Comparison of ENCODE assay signal across 15 mouse cellular contexts in the genomic region with DNA sequence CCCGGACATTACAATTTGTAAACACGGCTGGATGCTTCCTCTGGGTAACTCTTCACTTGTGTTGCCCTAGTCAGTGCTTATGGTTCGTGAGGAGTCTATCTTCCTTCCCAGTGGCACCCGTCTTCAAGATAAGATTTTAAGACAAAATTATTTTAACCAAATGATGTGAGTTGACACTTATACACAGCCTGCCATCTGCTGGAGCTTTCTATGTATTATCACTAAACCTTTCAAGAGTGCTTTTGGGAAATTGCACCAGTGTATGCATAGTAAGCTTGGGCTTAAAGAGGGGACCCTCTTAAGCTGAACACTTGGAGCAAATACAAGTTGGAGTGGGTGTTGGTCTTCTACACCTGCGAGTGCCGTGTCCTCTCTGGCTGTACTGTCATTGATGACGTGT.
DNase-seq lines count a peak whose midpoint lies in the region; ATAC-seq lines count a peak whose summit lies in the region.
"Had no signal": no experiment of that assay in that cellular context is flagged by ENCODE, and none has a peak within 500 bp of the region (broad histone marks: within the 10 kb centered on the region; RNA-seq: fewer than 3 reads in every experiment).

No protein-coding gene starts in this region.

- no peaks in the 10 kb centered on the region for H3K9me3 ChIP-seq in forebrain, embryonic 15.5 days
- no peaks in the 10 kb centered on the region for H3K9me3 ChIP-seq in forebrain, embryonic 12.5 days
- no peaks in the 10 kb centered on the region for H3K9me3 ChIP-seq in kidney, embryonic 15.5 days (replicated peaks)
- H3K9me3 ChIP-seq in midbrain, embryonic 16.5 days (replicated peaks; ENCODE audit: control insufficient read depth, low read length, poor library complexity, severe bottlenecking), result no peaks in the 10 kb centered on the region
- H3K9me3 ChIP-seq in midbrain, embryonic 10.5 days (replicated peaks), result no peaks in the 10 kb centered on the region
- H3K9me3 ChIP-seq: liver, embryonic 13.5 days; neural tube, embryonic 15.5 days had no signal

- WGBS in forebrain, embryonic 15.5 days, result 90% methylated on average over 7 of the region's 7 CpGs
- WGBS in forebrain, embryonic 12.5 days, result 87% methylated on average over 7 of the region's 7 CpGs
- WGBS in kidney, embryonic 15.5 days, result 81% methylated on average over 7 of the region's 7 CpGs
- 86% methylated on average over 7 of the region's 7 CpGs for WGBS in midbrain, embryonic 16.5 days
- 90% methylated on average over 7 of the region's 7 CpGs for WGBS in midbrain, embryonic 10.5 days

- no peaks in the 10 kb centered on the region for H3K27me3 ChIP-seq in forebrain, embryonic 15.5 days
- H3K27me3 ChIP-seq in forebrain, embryonic 12.5 days, result no peaks in the 10 kb centered on the region
- H3K27me3 ChIP-seq in kidney, embryonic 15.5 days, result no peaks in the 10 kb centered on the region
- no peaks in the 10 kb centered on the region for H3K27me3 ChIP-seq in midbrain, embryonic 16.5 days (ENCODE audit: control insufficient read depth, insufficient read depth, low read depth, low read length)
- H3K27me3 ChIP-seq in midbrain, embryonic 10.5 days (ENCODE audit: low read depth, poor library complexity, severe bottlenecking), result no peaks in the 10 kb centered on the region
- H3K27me3 ChIP-seq: liver, embryonic 13.5 days; neural tube, embryonic 15.5 days had no signal

- H3K36me3 ChIP-seq in forebrain, embryonic 15.5 days, result no peaks in the 10 kb centered on the region
- no peaks in the 10 kb centered on the region for H3K36me3 ChIP-seq in forebrain, embryonic 12.5 days (replicated peaks)
- no peaks in the 10 kb centered on the region for H3K36me3 ChIP-seq in kidney, embryonic 15.5 days
- H3K36me3 ChIP-seq in midbrain, embryonic 16.5 days (ENCODE audit: control insufficient read depth, insufficient read depth, low read length), result no peaks in the 10 kb centered on the region
- H3K36me3 ChIP-seq in midbrain, embryonic 10.5 days, result no peaks in the 10 kb centered on the region
- H3K36me3 ChIP-seq: liver, embryonic 13.5 days; neural tube, embryonic 15.5 days had no signal

- no peak overlapping the region for H3K4me2 ChIP-seq in forebrain, embryonic 15.5 days (replicated peaks)
- no peak overlapping the region for H3K4me2 ChIP-seq in forebrain, embryonic 12.5 days
- H3K4me2 ChIP-seq in kidney, embryonic 15.5 days, result no peak overlapping the region
- H3K4me2 ChIP-seq in midbrain, embryonic 16.5 days (ENCODE audit: low read length), result no peak overlapping the region
- H3K4me2 ChIP-seq: liver, embryonic 13.5 days; neural tube, embryonic 15.5 days had no signal

- no peak overlapping the region for H3K9ac ChIP-seq in forebrain, embryonic 15.5 days (replicated peaks)
- H3K9ac ChIP-seq in forebrain, embryonic 12.5 days, result no peak overlapping the region
- H3K9ac ChIP-seq in kidney, embryonic 15.5 days, result no peak overlapping the region
- H3K9ac ChIP-seq in midbrain, embryonic 16.5 days (ENCODE audit: low read depth, low read length), result no peak overlapping the region
- H3K9ac ChIP-seq: liver, embryonic 13.5 days; neural tube, embryonic 15.5 days had no signal

- H3K4me3 ChIP-seq in forebrain, embryonic 15.5 days, result no peak overlapping the region
- H3K4me3 ChIP-seq in forebrain, embryonic 12.5 days (replicated peaks), result no peak overlapping the region
- no peak overlapping the region for H3K4me3 ChIP-seq in kidney, embryonic 15.5 days (replicated peaks)
- H3K4me3 ChIP-seq in midbrain, embryonic 16.5 days (ENCODE audit: low read depth, low read length), result no peak overlapping the region
- H3K4me3 ChIP-seq in midbrain, embryonic 10.5 days, result no peak overlapping the region
- H3K4me3 ChIP-seq: liver, embryonic 13.5 days; neural tube, embryonic 15.5 days had no signal

- no peak for DNase-seq in kidney, postnatal 10 days
- DNase-seq in midbrain, embryonic 10.5 days (ENCODE audit: low spot score), result no peak
- DNase-seq in retina, embryonic 14.5 days (ENCODE audit: low spot score), result no peak
- no peak for DNase-seq in T-cell, adult 2 months (ENCODE audit: low spot score)
- DNase-seq: adrenal gland, postnatal 36 days; cerebellum, adult 18-20 months; heart, adult 18-20 months; left cerebral cortex, postnatal 4 days; liver, embryonic 13.5 days; thymus, postnatal 36 days had no signal

- H3K4me1 ChIP-seq in forebrain, embryonic 15.5 days, result peaks cover 6% of the 10 kb centered on the region
- peaks cover 8% of the 10 kb centered on the region; the same call in 1 of the 2 replicates for H3K4me1 ChIP-seq in forebrain, embryonic 12.5 days
- peaks cover 33% of the 10 kb centered on the region for H3K4me1 ChIP-seq in kidney, embryonic 15.5 days
- H3K4me1 ChIP-seq in midbrain, embryonic 16.5 days (ENCODE audit: control insufficient read depth, insufficient read depth, low read length), result no peaks in the 10 kb centered on the region
- no peaks in the 10 kb centered on the region for H3K4me1 ChIP-seq in midbrain, embryonic 10.5 days
- H3K4me1 ChIP-seq: liver, embryonic 13.5 days had no signal

- no peak overlapping the region for H3K27ac ChIP-seq in forebrain, embryonic 15.5 days (replicated peaks)
- H3K27ac ChIP-seq in forebrain, embryonic 12.5 days, result no peak overlapping the region
- peak overlapping the region; percentile 90 for H3K27ac ChIP-seq in kidney, embryonic 15.5 days
- H3K27ac ChIP-seq in midbrain, embryonic 16.5 days (ENCODE audit: low read length), result no peak overlapping the region
- H3K27ac ChIP-seq in midbrain, embryonic 10.5 days (replicated peaks), result no peak overlapping the region
- H3K27ac ChIP-seq: liver, embryonic 13.5 days; neural tube, embryonic 15.5 days had no signal

- ATAC-seq in forebrain, embryonic 15.5 days (replicated peaks), result peak; percentile 26
- ATAC-seq in forebrain, embryonic 12.5 days (ENCODE audit: low FRiP score), result no peak
- ATAC-seq in kidney, embryonic 15.5 days (replicated peaks; ENCODE audit: low FRiP score), result no peak
- ATAC-seq in midbrain, embryonic 16.5 days, result 0 out of 2 replicates have a peak, but pooled peaks have one; percentile 21

Comparison
In these comparisons a context has a peak if more than half of its experiments do, and no peak if none do; other contexts are left out.
1. ATAC-seq: peak in forebrain, embryonic 15.5 days (single experiment) and midbrain, embryonic 16.5 days (single experiment); none in forebrain, embryonic 12.5 days (single experiment) and kidney, embryonic 15.5 days (single experiment).